In genomic region chr4:154604442-154604830, GRCm38 (mm10) we compare ENCODE assay signal across 18 mouse cellular contexts. TPM values are rescaled to one million over a fixed set of nuclear protein-coding genes. Genes with fewer than 3 reads are reported as not detected.
A peak's percentile ranks its signal among the peaks of the same experiment; 100 is the strongest.
DNase-seq lines count a peak whose midpoint lies in the region; ATAC-seq and TF ChIP-seq lines count a peak whose summit lies in the region.
"Had no signal": no experiment of that assay in that cellular context is flagged by ENCODE, and none has a peak within 500 bp of the region (broad histone marks: within the 10 kb centered on the region; RNA-seq: fewer than 3 reads in every experiment).

No protein-coding gene starts in this region.

- H3K4me3 ChIP-seq in hindbrain, embryonic 10.5 days = no peak overlapping the region
- no peak overlapping the region for H3K4me3 ChIP-seq in hindbrain, embryonic 16.5 days (ENCODE audit: low read length)
- H3K4me3 ChIP-seq in midbrain, embryonic 10.5 days = peak overlapping the region; percentile 12; the same call in 1 of the 2 replicates
- no peak overlapping the region for H3K4me3 ChIP-seq in midbrain, postnatal 0 days (ENCODE audit: low read depth, low read length)
- no peak overlapping the region for H3K4me3 ChIP-seq in hindbrain, embryonic 13.5 days
- H3K4me3 ChIP-seq in midbrain, embryonic 15.5 days = no peak overlapping the region
- H3K4me3 ChIP-seq: embryonic facial prominence, embryonic 13.5 days; heart, embryonic 15.5 days had no signal

- peaks cover 59% of the 10 kb centered on the region for H3K4me1 ChIP-seq in hindbrain, embryonic 10.5 days (replicated peaks)
- H3K4me1 ChIP-seq in hindbrain, embryonic 16.5 days (ENCODE audit: control insufficient read depth, insufficient read depth, low read depth, low read length) = peaks cover 15% of the 10 kb centered on the region
- peaks cover 61% of the 10 kb centered on the region for H3K4me1 ChIP-seq in midbrain, embryonic 10.5 days
- H3K4me1 ChIP-seq in midbrain, postnatal 0 days (ENCODE audit: insufficient read depth, low read length) = no peaks in the 10 kb centered on the region
- H3K4me1 ChIP-seq in hindbrain, embryonic 13.5 days (replicated peaks) = peaks cover 49% of the 10 kb centered on the region
- peaks cover 29% of the 10 kb centered on the region for H3K4me1 ChIP-seq in midbrain, embryonic 15.5 days

- no peaks in the 10 kb centered on the region for H3K36me3 ChIP-seq in hindbrain, embryonic 10.5 days
- no peaks in the 10 kb centered on the region for H3K36me3 ChIP-seq in hindbrain, embryonic 16.5 days (ENCODE audit: control insufficient read depth, insufficient read depth, low read length)
- H3K36me3 ChIP-seq in midbrain, embryonic 10.5 days = peaks cover 4% of the 10 kb centered on the region; the same call in 1 of the 2 replicates
- no peaks in the 10 kb centered on the region for H3K36me3 ChIP-seq in midbrain, postnatal 0 days (ENCODE audit: insufficient read depth, low read length)
- no peaks in the 10 kb centered on the region for H3K36me3 ChIP-seq in hindbrain, embryonic 13.5 days
- H3K36me3 ChIP-seq in midbrain, embryonic 15.5 days (replicated peaks) = no peaks in the 10 kb centered on the region
- H3K36me3 ChIP-seq: heart, embryonic 15.5 days had no signal

- no peak for TF ChIP-seq CTCF in midbrain, postnatal 0 days (IDR thresholded peaks at IDR 0.05)

- no peak overlapping the region for H3K9ac ChIP-seq in hindbrain, embryonic 16.5 days (ENCODE audit: low read depth, low read length)
- H3K9ac ChIP-seq in midbrain, postnatal 0 days (replicated peaks; ENCODE audit: low read length, poor library complexity, severe bottlenecking) = no peak overlapping the region
- no peak overlapping the region for H3K9ac ChIP-seq in hindbrain, embryonic 13.5 days
- H3K9ac ChIP-seq in midbrain, embryonic 15.5 days = no peak overlapping the region
- H3K9ac ChIP-seq: embryonic facial prominence, embryonic 13.5 days; heart, embryonic 15.5 days had no signal

- 0 out of 2 replicates have a peak, but pooled peaks cover 2% of the 10 kb centered on the region for H3K9me3 ChIP-seq in hindbrain, embryonic 10.5 days
- H3K9me3 ChIP-seq in hindbrain, embryonic 16.5 days (ENCODE audit: control insufficient read depth, low read length) = no peaks in the 10 kb centered on the region
- no peaks in the 10 kb centered on the region for H3K9me3 ChIP-seq in midbrain, embryonic 10.5 days (replicated peaks)
- H3K9me3 ChIP-seq in midbrain, postnatal 0 days (ENCODE audit: low read length) = no peaks in the 10 kb centered on the region
- no peaks in the 10 kb centered on the region for H3K9me3 ChIP-seq in hindbrain, embryonic 13.5 days
- no peaks in the 10 kb centered on the region for H3K9me3 ChIP-seq in midbrain, embryonic 15.5 days
- H3K9me3 ChIP-seq: embryonic facial prominence, embryonic 13.5 days; heart, embryonic 15.5 days had no signal

- peak overlapping the region; percentile 83 for H3K27ac ChIP-seq in hindbrain, embryonic 10.5 days
- no peak overlapping the region; the same call in 1 of the 2 replicates for H3K27ac ChIP-seq in hindbrain, embryonic 16.5 days (ENCODE audit: low read depth, low read length)
- peak overlapping the region; percentile 89 for H3K27ac ChIP-seq in midbrain, embryonic 10.5 days (replicated peaks)
- no peak overlapping the region for H3K27ac ChIP-seq in midbrain, postnatal 0 days (ENCODE audit: low read depth, low read length)
- H3K27ac ChIP-seq in hindbrain, embryonic 13.5 days = 0 out of 2 replicates have a peak overlapping the region, but pooled peaks have one; percentile 67
- peak overlapping the region; percentile 64; the same call in 1 of the 2 replicates for H3K27ac ChIP-seq in midbrain, embryonic 15.5 days
- H3K27ac ChIP-seq: embryonic facial prominence, embryonic 13.5 days; stomach, postnatal 0 days had no signal

- no peak overlapping the region for H3K4me2 ChIP-seq in hindbrain, embryonic 16.5 days (ENCODE audit: low read length)
- H3K4me2 ChIP-seq in midbrain, postnatal 0 days (ENCODE audit: low read depth, low read length, poor library complexity, severe bottlenecking) = no peak overlapping the region
- no peak overlapping the region for H3K4me2 ChIP-seq in hindbrain, embryonic 13.5 days
- no peak overlapping the region for H3K4me2 ChIP-seq in midbrain, embryonic 15.5 days
- H3K4me2 ChIP-seq: embryonic facial prominence, embryonic 13.5 days; heart, embryonic 15.5 days had no signal

- ATAC-seq in hindbrain, embryonic 16.5 days = no peak
- ATAC-seq in midbrain, postnatal 0 days (ENCODE audit: low FRiP score) = no peak
- 0 out of 2 replicates have a peak, but pooled peaks have one; percentile 5 for ATAC-seq in hindbrain, embryonic 13.5 days (ENCODE audit: low FRiP score)
- ATAC-seq in midbrain, embryonic 15.5 days (replicated peaks) = no peak
- ATAC-seq: CD4-positive, CD25-positive, alpha-beta regulatory T cell, adult 4 months; Patski had no signal

- peaks cover 65% of the 10 kb centered on the region for H3K27me3 ChIP-seq in hindbrain, embryonic 10.5 days (ENCODE audit: insufficient read depth, poor library complexity, severe bottlenecking)
- peaks cover 6% of the 10 kb centered on the region for H3K27me3 ChIP-seq in hindbrain, embryonic 16.5 days (replicated peaks; ENCODE audit: control insufficient read depth, insufficient read depth, low read length)
- H3K27me3 ChIP-seq in midbrain, embryonic 10.5 days (ENCODE audit: low read depth, poor library complexity, severe bottlenecking) = peaks cover 87% of the 10 kb centered on the region
- no peaks in the 10 kb centered on the region for H3K27me3 ChIP-seq in midbrain, postnatal 0 days (ENCODE audit: insufficient read depth, low read length)
- H3K27me3 ChIP-seq in hindbrain, embryonic 13.5 days = peaks cover 54% of the 10 kb centered on the region
- H3K27me3 ChIP-seq in midbrain, embryonic 15.5 days (replicated peaks) = 0 out of 2 replicates have a peak, but pooled peaks cover 3% of the 10 kb centered on the region
- H3K27me3 ChIP-seq: Patski had no signal

- WGBS in hindbrain, embryonic 10.5 days = 65% methylated on average over 7 of the region's 7 CpGs
- WGBS in hindbrain, embryonic 16.5 days = 61% methylated on average over 7 of the region's 7 CpGs
- WGBS in midbrain, embryonic 10.5 days = 55% methylated on average over 7 of the region's 7 CpGs
- WGBS in midbrain, postnatal 0 days = 44% methylated on average over 7 of the region's 7 CpGs
- 68% methylated on average over 7 of the region's 7 CpGs for WGBS in hindbrain, embryonic 13.5 days
- WGBS in midbrain, embryonic 15.5 days = 53% methylated on average over 7 of the region's 7 CpGs

- no peak for DNase-seq in hindbrain, embryonic 10.5 days (ENCODE audit: low spot score)
- no peak for DNase-seq in midbrain, embryonic 10.5 days (ENCODE audit: low spot score)
- no peak for DNase-seq in midbrain, postnatal 0 days (ENCODE audit: low spot score)
- no peak for DNase-seq in lung, postnatal 4 days
- no peak for DNase-seq in layer of hippocampus, postnatal 14 days (ENCODE audit: low spot score in 2 of 2)
- DNase-seq: adrenal gland, adult 8-10 months; cerebellum, adult 9-11 months; gastrocnemius, postnatal 36 days; kidney, adult 11 months; right cerebral cortex, postnatal 4 days had no signal

RNA-seq across cellular contexts. Expression of gene Prdm16, which starts 32.2 kb away (rescaled TPM):
- 15.3 and 23.5 TPM in 2 replicates for polyA plus RNA-seq in hindbrain, embryonic 10.5 days (2016; fragmentation: Nextera tagmentation; extraction: Ambion mirVana)
- 12.6 and 14.3 TPM in 2 replicates for polyA plus RNA-seq in hindbrain, embryonic 16.5 days (2015; fragmentation: Nextera tagmentation; extraction: Ambion mirVana)
- 12.5 and 14.1 TPM in 2 replicates for polyA plus RNA-seq in midbrain, embryonic 10.5 days (2016; fragmentation: Nextera tagmentation; extraction: Ambion mirVana)
- total RNA-seq in midbrain, postnatal 0 days (2014; rRNA removed) = 10.7 and 13.4 TPM in 2 replicates
- polyA plus RNA-seq in midbrain, postnatal 0 days (2015; fragmentation: Nextera tagmentation; extraction: Ambion mirVana) = 9.3 and 12.0 TPM in 2 replicates
- polyA plus RNA-seq in hindbrain, embryonic 13.5 days (2015; fragmentation: Nextera tagmentation; extraction: Ambion mirVana) = 16.1 and 17.2 TPM in 2 replicates
- polyA plus RNA-seq in midbrain, embryonic 15.5 days (2015; fragmentation: Nextera tagmentation; extraction: Ambion mirVana) = 11.2 and 11.5 TPM in 2 replicates
- total RNA-seq in layer of hippocampus, postnatal 14 days (2021) = 10 to 100 TPM; 12.0 to 15.3 TPM
- polyA plus RNA-seq: Patski had no signal

Comparison
In these comparisons a context has a peak if more than half of its experiments do, and no peak if none do; other contexts are left out.
1. H3K27ac ChIP-seq: peak in hindbrain, embryonic 10.5 days (single experiment), midbrain, embryonic 10.5 days (single experiment), hindbrain, embryonic 13.5 days (single experiment) and midbrain, embryonic 15.5 days (single experiment); none in hindbrain, embryonic 16.5 days (single experiment) and midbrain, postnatal 0 days (single experiment).